Mouse (Mus musculus) heart, postnatal 10 days (tissue): ENCODE results near the gene Fam181a. TPM values are rescaled to one million over a fixed set of nuclear protein-coding genes. Genes with fewer than 3 reads are reported as not detected.
A peak's percentile ranks its signal among the peaks of the same experiment; 100 is the strongest.

Source experiments
- DNase-seq, 2 experiments: peaks; one replicate each; pipeline ENCODE4 v3.0.0; 2021
- intact Hi-C: fragments of 180-260 bp; cut with DNase I; formaldehyde crosslinking; loops from one replicate; pipeline ENCODE4 v1.15.1; 2025
- total RNA-seq, 2 experiments: library from RNA; stranded (reverse); gene quantifications; 2 replicates each; pipeline ENCODE4 v1.2.3; 2021

The Fam181a gene
- total RNA-seq, 2 experiments from 2014 or later = not detected

DNA sequence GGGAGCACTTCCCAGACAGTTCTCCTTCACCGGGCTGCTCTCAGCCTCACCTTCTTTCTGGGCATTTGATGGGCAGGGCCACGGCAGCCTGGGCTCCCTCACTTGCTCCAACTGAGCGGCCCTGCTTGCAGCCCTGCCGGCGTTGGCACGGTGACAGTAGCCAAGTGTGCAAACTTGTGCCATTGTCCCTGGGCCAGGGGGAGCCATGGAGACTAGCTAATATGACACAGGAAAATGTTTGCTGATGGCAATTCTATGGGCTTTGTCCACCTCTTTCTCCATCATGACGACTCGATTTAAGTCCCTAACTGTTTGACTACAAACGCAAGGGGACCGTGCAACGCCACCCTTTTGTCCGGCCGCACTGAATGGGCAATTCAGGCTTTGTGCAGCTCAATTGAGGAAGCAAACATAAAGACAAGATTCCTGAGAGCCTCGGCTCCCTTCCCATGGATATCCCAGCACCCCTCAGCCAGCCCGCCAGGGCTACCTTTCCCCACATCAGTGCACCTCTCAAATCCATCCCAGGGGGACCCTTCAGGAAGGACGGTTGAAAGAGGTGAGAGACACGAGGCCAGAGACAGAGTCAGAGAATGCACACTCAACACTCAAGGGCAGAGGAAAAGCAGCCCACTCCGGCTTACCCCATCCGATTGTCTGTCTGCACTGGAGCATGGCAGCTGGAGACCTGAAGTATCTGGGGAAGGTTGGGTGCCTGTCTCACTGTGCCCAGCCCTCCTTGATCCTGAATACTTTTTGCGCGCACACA lies 3.3 kb downstream of the Fam181a start:
- peak; percentile 37 to 58 for DNase-seq
- intact Hi-C loops = no loop called here

DNA sequence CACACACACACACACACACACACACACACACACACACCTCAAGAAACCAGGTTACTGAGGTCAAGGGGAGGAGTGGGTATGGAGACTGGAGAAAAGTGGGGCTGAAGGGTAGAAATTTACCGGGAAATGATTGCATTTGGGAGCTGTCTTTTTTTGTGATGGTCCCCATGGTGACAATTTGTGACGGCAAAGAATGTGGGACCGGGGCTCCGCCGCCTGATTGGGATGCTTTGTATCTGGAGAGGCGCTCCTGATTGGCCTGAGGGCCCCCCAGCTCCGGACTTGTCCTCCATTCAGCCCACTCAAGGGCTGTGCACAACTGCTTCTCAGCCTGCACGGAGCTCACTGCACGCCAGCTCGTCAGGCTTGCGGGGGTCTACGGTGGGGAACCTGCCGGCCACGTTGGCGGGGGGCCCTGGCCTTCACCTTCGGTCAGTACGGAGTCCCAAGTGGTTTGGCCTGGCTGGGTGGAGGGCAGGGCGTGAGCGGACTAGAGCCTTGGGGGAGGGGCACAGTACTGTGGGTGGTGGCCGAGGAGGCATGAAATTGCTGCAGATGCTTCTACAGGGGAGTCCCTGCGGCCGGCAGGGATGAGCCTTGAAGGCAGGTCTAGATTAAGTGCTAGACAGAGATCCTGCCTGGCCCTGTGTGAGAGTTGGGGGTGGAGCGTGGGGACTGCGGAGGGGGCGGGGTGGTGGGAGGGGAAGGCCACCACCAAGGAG lies 4.0 kb downstream of the Fam181a start:
- DNase-seq = peak in 1 of 2 experiments; percentile 30
- intact Hi-C loops = no loop called here

DNA sequence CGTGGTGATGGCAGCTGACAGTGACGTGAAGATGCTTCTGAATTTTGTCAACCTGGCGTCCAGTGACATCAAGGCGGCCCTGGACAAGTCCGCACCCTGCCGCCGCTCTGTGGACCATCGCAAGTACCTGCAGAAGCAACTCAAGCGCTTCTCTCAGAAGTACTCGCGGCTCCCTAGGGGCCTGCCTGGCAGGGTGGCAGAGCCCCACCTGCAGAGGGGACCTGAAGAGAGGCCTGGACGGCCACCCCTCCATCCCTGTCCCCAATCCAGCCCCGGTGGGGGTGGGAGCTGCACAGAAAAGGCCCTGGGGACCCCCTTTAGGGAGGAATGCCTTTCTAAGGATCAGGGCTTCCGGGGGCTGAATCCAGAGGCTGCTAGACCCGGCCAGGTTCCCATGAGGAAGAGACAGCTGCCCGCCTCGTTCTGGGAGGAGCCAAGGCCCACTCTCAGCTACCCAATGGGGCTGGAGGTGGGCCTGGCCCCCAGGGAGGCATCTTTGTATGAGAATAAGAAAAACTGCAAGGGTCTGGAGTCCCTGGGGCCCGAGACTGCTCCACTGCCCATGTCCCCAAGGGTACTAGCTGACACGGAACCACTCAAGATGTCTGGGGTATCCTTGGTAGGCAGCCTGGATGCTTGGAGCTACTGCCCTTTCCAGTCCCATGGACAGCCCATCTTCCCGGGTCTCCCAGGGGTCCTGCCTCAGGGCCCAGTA lies 5.2 kb downstream of the Fam181a start:
- intact Hi-C loops = no loop called here
- DNase-seq = peak; percentile 5

DNA sequence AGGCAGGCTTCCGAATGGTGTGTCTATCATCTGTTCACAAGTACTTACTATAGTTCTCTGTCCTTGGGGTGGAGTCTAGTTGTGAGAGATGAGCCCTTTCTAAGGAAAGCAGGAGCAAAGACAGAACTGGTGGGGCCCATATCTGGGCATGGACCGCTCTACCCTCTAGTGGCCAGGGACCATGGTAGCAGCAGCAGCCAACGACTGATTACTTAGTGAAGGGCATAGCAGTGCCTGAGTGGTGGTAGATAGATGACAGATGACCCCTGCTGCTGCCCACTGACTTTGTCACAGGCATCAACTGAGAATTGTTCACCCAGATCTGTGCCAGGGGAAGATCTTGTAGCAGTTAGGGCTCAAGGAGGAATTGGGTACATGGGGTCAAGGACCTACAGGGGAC lies 12.0 kb downstream of the Fam181a start:
- DNase-seq = peak; percentile 35 to 63
- intact Hi-C loops = no loop called here

DNA sequence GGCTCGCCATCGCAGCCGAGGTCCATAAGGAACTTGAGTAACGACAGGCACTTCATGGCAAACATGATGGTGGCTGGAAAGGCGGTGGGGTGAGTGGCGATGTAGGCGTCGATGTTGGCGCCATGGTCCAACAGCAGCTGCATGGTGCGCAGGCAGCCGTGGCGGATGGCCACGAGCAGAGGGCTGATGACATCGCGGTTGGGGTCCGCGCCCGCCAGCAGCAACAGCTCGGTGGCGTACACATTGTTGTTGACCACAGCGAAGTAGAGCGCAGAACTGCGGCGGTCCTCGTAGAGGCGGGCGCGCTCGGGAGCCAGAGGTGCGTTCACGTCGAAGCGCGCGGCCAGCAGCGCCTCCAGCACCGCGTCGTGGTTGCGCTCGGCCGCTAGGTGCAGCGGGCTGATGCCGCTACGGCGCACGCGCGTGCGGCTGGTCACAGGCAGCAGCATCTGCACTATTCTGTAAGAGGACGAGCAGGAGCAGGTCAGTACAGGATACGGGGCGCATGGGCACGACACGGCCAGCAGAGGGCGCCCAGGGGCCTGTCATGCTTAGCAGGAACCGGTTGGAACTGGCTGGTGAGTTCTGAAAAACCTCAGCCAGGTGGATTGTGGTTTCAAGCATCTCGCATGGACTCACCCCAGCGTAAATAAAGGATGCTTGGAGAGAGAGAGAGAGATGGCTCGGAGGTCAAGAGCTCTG lies 14.5 kb downstream of the Fam181a start:
- intact Hi-C loops = loop anchor here (2.0 to 5.0 kb wide), 2 partner anchors 23 to 42 kb away; no protein-coding TSS in a partner anchor
- DNase-seq = peak; percentile 89 to 94

DNA sequence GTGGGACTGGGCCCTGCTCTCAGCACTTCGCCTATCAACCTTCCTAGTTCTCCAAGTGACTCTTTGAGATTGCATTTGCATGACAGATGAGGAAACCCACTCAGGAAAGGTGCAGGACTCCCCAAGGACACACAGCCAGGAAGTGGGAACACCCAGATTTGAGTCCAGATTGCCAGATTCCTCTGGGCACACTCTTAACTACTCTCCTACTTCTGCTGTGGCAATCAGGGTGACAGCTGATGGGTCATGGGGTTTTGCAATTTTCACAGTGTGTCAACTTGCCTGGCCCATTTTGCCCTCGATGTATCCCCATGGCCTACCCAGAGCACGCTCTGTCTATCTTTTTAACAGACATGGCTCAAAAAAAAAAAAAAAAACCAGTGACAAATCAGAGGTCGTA lies 15.8 kb downstream of the Fam181a start:
- intact Hi-C loops = loop anchor here (5.0 kb wide), 1 partner anchor 41 kb away; no protein-coding TSS in a partner anchor
- DNase-seq = no peak

DNA sequence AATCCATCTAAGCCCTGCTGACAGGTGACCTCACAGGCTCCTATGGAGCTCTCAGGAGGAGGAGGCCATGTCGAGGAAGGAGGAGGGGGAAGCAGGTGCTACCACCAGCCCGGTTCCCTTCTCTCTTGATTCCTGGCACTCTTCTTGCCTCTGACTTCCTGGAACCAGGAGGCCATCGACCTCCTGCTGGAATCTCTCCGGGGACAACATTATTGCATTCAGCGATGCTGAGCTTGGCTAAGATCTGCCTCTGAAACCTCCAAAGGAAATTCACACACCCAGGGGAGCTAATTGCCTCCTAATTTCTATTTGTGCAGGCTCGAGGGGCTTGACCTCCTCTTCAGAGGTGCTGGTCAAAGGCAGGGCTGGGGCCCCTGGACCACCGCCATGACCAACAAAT lies 16.3 kb downstream of the Fam181a start:
- no peak for DNase-seq
- intact Hi-C loops = loop anchor here (5.0 kb wide), 1 partner anchor 40 kb away; no protein-coding TSS in a partner anchor

DNA sequence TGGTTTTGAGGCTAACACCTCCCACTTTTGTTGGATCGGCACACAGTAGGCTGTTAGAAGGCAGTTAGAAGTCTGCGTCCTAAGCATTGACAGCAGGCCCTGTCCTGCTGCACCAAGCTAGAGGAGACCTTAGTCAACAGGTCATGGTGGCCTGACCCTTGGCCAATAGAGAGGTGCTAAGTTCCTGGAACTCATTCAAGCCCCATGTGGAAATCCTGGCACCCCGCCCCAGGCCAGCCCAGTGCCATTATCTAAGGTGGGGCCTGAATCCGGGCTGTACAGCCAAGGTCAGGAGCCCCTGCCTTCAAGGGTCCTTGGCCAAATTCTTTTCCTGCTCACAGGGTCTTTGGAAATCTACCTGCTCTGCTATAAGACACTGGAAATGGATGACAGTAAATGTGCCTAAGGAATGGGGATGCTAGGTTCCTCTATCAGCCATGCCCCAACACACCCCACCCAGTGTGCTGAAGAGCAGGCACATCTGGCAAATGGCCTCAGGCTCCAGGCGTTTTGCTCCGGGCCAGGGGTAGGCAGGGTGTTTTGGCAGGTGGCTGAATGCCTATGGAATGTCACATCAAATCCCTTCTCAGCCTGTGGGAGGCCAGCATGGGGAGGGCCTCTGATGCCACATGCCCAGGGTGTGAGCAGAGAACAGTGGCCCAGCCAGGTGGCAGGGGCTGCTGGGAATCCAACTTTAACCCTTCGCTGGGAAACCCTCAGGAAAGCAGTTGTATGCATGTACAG lies 17.8 kb downstream of the Fam181a start:
- intact Hi-C loops = loop anchor here (5.0 kb wide), 1 partner anchor 39 kb away; no protein-coding TSS in a partner anchor
- peak; percentile 76 to 79 for DNase-seq

DNA sequence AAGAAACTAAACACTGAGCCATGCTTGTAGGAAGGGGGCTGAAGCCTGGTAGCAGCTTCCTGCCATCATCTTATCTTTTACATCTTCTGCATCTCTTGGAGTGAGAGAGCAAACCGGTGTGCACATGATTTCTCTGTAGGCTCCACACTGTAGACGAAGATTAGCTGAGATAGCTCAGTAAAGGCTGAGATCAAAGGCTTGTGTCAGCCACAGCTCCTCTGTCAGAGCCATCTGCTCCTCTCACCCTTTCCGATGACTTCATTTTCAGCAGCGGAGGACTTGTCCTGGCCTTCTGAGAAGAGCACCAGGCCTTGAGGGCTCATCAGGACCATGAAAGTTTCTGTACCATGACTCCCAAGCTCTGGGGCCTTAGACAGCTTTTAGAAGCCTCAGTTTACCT lies 20.7 kb downstream of the Fam181a start:
- intact Hi-C loops = no loop called here
- no peak for DNase-seq

DNA sequence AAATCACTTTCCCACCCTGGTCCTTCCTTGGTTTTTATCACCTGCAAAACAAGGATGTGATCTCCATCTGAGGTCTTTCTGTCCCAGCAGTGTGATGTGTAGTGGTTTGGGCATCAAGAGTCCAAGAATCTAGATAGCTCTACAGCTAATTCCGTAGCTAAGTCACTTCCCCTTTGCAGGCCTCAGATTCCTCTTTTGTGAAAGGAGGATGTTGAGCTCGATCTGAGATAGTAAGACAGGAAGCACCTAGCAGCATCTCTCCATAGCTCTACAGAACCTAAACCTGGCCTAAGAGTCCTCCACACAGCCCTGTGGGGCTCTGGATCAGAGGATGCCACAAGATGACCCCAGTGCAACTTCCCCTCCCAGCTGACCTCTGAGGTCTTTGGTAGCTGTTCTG lies 22.1 kb downstream of the Fam181a start:
- no peak for DNase-seq
- intact Hi-C loops = no loop called here

DNA sequence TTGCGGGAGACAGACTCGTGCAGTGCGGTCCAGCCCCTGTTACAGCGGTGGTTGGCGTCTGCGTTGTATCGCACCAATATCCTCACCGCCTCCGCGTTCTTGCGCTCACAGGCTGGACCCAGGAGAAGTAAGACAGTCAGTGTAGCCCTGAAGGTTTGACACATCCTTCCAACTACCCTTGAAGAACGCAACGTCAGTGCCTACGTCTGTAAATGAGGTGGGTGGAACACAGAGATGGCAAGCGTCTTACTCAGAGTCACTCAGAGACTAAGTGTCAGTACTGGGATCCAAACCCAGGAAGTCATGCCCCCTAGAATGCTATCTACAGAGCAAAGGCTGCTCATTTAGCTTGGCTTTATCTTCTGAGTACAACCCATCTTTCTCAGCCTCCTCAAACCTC lies 22.7 kb downstream of the Fam181a start:
- DNase-seq = no peak
- intact Hi-C loops = no loop called here

DNA sequence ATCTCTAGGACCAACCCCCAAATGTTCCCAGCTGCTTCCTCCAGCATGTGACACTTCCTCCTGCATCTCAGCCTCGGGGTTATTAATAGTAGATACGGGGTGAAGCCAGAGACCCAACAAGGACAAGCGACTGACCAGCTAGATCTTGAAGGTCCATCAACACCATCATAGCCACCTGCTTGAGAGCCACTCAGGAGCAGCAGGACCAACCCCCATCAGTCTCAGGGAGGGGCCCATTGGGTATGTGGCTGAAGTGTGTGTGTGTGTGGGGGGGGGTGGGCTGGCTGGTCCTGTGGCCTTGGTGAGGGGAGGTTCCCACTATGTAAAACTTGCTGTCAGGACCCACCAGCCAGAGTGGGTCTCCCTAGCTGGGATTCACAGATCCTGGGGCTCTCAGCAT lies 26.0 kb downstream of the Fam181a start:
- intact Hi-C loops = no loop called here
- no peak for DNase-seq

DNA sequence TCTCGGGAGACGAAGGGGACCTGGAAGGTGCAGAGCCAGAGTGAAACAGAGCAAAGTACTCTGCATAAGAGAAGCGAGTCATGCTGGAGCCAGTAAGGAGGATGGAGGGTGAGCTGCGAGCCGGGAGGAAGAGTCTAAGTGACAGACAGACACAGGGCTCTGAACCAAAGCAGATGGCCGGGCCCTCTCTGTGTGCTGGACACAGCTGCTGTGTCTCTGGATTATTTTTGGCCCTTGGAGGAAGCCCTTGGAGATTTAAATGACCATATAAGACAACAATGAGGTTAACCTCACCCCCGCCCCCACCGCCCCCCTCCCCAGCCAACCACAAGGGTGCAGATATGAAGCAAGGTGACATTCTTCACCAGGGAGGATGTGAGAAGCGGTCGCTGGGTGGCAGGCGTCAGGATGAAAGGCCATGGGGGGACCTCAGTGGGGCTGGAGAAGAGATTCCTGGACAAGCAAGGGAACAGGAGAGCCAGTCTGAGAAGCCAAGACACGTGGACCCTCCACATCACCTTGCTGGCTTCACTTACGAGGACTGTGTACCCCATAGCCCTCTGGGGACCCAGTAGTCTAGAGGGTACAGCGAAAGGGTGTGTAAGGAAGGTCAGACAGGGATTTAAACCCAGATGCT lies 27.5 kb downstream of the Fam181a start:
- intact Hi-C loops = no loop called here
- peak; percentile 79 to 81 for DNase-seq

DNA sequence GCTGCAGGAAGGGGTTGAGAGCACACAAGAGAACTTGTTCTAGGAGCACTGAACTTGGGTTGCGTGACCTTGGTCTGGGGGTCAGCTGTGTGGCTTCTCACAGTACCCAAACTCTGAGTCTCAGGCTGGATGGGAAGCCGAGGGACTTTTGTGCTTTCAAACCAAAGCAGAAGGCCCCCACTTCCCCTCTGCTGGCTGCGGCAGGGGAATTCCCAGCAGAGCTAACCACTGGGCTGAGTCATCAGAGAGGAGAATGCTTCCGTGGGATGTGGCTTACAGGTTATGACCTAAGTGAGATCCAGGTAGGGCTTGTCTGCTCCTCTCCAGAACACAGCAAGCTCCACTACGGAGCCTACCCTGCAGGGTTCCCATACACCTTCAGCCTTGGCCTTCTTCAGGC lies 30.4 kb downstream of the Fam181a start:
- DNase-seq = no peak
- intact Hi-C loops = no loop called here

DNA sequence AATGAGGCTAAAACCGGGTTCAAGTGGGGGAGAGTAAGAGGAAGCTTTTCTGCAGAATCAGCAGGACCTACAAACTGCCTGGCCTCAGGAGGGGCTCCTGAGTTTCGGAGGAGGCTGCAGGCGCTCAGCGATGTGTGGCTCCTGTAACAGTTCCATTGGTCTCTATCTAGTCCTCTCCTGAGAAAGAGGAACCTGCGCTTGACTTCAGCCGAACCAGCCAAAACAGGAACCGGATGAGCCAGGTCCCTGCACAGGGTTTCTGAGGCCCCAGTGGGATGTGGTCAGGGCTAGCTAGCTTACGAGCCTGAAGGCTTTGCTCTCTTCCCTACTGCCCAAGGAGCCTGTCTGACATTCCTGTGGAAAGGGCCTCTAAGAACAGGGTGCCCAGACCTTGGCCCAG lies 32.7 kb downstream of the Fam181a start:
- DNase-seq = peak in 1 of 2 experiments; percentile 33
- intact Hi-C loops = no loop called here

DNA sequence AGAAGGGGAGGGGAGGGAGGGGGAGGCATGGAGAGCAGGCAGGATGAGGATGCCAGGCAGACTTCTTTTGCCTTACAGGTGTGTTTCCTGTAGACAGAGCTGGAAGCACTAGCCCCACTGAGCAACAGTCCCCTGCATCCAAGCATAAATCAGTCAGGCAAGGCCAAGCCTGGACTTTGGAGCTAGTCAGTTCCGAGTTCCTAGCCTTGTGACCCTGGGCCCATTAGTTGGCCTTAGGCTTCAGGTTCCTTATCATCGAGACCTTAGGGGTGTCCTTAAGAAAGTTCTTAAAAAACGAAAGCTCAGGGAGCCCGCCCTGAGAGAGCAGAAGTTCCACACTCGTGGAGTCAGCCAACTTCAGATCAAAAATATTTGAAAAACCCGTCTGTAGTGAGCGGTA lies 34.2 kb downstream of the Fam181a start:
- no peak for DNase-seq
- intact Hi-C loops = no loop called here

DNA sequence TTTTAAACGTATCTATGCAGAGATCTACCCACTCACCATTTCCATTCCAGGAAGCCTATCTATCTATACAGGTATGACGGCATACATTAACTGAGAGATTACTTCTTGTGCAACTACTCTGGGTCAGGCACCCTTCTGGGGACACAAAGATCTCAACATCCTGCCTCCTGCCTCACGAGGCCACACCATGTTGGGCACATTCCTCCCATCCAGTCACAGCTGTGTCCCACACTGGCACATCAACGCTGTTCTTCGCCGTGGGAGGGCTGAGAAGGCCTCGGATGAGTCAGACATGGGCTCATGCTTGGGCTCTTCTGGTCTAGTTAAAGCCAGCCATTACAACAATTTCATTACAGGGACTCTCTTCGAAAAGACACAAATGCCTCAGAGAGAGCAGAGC lies 36.2 kb downstream of the Fam181a start:
- no peak for DNase-seq
- intact Hi-C loops = no loop called here

DNA sequence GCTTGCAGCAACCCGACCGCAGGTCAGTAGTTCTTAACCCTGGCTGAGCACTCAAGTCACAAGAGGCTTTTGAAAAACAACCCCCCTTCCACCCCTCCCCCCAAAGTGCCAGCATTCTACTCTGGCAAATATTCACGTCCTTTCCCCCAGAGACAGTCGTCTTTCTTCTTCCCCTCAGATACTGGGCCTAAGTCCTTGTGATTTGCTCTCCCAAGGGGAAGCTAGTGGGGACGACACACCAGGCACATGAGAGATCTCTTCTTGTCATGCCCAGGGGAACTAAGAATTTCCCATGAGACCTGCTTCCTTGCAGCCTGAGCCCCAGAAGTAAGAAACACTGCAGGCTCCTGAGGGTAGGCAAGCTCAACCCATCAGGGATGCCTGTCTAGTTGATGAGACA lies 36.6 kb downstream of the Fam181a start:
- intact Hi-C loops = no loop called here
- no peak for DNase-seq

DNA sequence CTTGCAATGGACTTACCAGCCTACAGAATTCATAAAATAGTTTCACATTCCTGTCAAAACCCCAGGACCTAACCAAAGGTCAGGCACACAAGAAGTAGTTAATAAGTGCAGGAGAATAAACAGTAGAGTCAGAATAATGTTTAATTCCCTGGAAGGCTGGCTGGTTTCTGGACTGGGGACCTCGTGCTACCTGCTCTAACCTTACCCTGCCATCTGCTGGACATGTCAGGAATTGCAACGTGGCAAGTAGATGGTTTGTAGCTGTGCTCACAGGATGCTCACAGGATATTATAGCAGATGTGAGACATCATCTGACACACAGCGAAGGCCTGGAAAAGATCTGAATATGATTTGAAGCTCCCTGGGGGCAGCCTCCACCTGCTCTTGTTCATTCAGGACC lies 37.7 kb downstream of the Fam181a start:
- peak; percentile 86 to 93 for DNase-seq
- intact Hi-C loops = loop anchor here (2.0 kb wide), 1 partner anchor 24 kb away; no protein-coding TSS in a partner anchor
